Mouse (Mus musculus): ENCODE measurements at regions not wholly inside any gene's neighbourhood (a gene's known extent, or its start where the extent isn't known, plus 50 kb on each side); places are given as distances from the start of the nearest gene placed in this dataset.

- no peak for ATAC-seq
- Histone ChIP-seq H3K4me3 (ENCODE audit: low read depth, low read length) (no peak overlapping the region), H3K27ac (ENCODE audit: low read depth, low read length) (no peak overlapping the region), H3K27me3 (replicated peaks; ENCODE audit: control insufficient read depth, insufficient read depth, low read length) (no peaks in the 10 kb centered on the region), H3K4me1 (replicated peaks; ENCODE audit: control insufficient read depth, insufficient read depth, low read length) (no peaks in the 10 kb centered on the region), H3K36me3 (ENCODE audit: control insufficient read depth, insufficient read depth) (no peaks in the 10 kb centered on the region), H3K9ac (ENCODE audit: low read depth, low read length) (no peak overlapping the region), H3K4me2 (replicated peaks; ENCODE audit: low read depth) (no peak overlapping the region), H3K9me3 (ENCODE audit: control insufficient read depth) (no peaks in the 10 kb centered on the region)
- WGBS, result 61% methylated on average over 3 of the region's 3 CpGs
- no peak for TF ChIP-seq CTCF (IDR thresholded peaks at IDR 0.05; ENCODE audit: low read depth)
These were observed 91.5 kb upstream of the Stc2 start for GRCm38 (mm10) chr11:31461348-31461747.

DNA sequence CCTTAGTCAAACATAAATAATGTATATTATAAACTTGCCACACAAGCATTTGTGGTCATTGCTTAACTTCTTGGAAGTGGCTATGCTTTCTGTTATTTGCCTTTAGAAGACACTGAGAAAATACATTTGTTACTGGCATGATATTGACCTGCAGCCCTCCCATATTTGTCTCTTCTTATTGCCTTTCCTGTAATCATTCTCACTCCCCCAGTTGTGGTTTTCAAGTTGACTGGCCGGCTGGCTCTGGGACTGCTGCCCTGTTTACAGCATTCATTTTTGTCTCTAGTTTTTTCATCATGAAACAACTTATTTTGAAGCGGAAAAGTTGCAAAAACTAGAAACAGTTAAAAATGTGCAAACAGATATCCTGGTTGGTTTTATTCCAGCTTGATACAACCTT, 57.5 kb upstream of the Stc2 start:
- no peak for ATAC-seq
- no peak for TF ChIP-seq CTCF (IDR thresholded peaks at IDR 0.05; ENCODE audit: low read depth)

More for the DNA sequence above, 57.5 kb upstream of the Stc2 start:
- 70% methylated on average over 2 of the region's 2 CpGs for WGBS
- Histone ChIP-seq H3K9ac (ENCODE audit: low read depth, low read length) (no peak overlapping the region), H3K9me3 (ENCODE audit: control insufficient read depth) (no peaks in the 10 kb centered on the region), H3K4me2 (replicated peaks; ENCODE audit: low read depth) (no peak overlapping the region), H3K4me1 (replicated peaks; ENCODE audit: control insufficient read depth, insufficient read depth, low read length) (no peaks in the 10 kb centered on the region), H3K27me3 (replicated peaks; ENCODE audit: control insufficient read depth, insufficient read depth, low read length) (no peaks in the 10 kb centered on the region), H3K4me3 (ENCODE audit: low read depth, low read length) (no peak overlapping the region), H3K27ac (ENCODE audit: low read depth, low read length) (no peak overlapping the region), H3K36me3 (ENCODE audit: control insufficient read depth, insufficient read depth) (no peaks in the 10 kb centered on the region)
